Mouse (Mus musculus) brain, embryonic 14.5 days (tissue): Measurements from ENCODE around the gene Ctf1. TPM values are rescaled to one million over a fixed set of nuclear protein-coding genes. Genes with fewer than 3 reads are reported as not detected.

Source experiments
- DNase-seq: peaks from one replicate; pipeline ENCODE4 v3.0.0-alpha.2; 2011; ENCODE audit warnings: low read depth
- CTCF ChIP-seq: fragments of 200-500 bp; IDR thresholded peaks from 2 replicates; pipeline ENCODE4 v1.5.1; 2012; ENCODE audit warnings: inconsistent platforms, mild to moderate bottlenecking, moderate library complexity, borderline replicate concordance; ENCODE audit not compliant: insufficient read depth, insufficient read length; ENCODE audit errors: extremely low read depth
- POLR2A ChIP-seq: fragments of 200-500 bp; IDR thresholded peaks from 2 replicates; pipeline ENCODE4 v1.6.1; 2012; ENCODE audit warnings: mild to moderate bottlenecking, inconsistent platforms, borderline replicate concordance; ENCODE audit not compliant: poor library complexity, insufficient read depth, insufficient read length, severe bottlenecking; ENCODE audit errors: extremely low read depth
- polyA plus RNA-seq: library from polyadenylated mRNA; depleted of rRNA; stranded (reverse); fragments of >200 nt; gene quantifications from 2 replicates; pipeline ENCODE4 v1.2.3, GENCODE M21; 2012; rRNA removed

The Ctf1 gene
- polyA plus RNA-seq, 1 experiment = 8.0 TPM

- no peak for TF ChIP-seq CTCF
- TF ChIP-seq POLR2A = no peak
- no peak for DNase-seq
These were observed 35.2 kb downstream of the Ctf1 start for GRCm38 (mm10) chr7:127747559-127748234.

GRCm38 (mm10) chr7:127748235-127748560, 35.7 kb downstream of the Ctf1 start:
- TF ChIP-seq CTCF = no peak
- TF ChIP-seq POLR2A = no peak
- no peak for DNase-seq

GRCm38 (mm10) chr7:127750131-127751127, 37.9 kb downstream of the Ctf1 start:
- TF ChIP-seq POLR2A (no peak), CTCF (no peak)
- peak; percentile 76 for DNase-seq

DNA sequence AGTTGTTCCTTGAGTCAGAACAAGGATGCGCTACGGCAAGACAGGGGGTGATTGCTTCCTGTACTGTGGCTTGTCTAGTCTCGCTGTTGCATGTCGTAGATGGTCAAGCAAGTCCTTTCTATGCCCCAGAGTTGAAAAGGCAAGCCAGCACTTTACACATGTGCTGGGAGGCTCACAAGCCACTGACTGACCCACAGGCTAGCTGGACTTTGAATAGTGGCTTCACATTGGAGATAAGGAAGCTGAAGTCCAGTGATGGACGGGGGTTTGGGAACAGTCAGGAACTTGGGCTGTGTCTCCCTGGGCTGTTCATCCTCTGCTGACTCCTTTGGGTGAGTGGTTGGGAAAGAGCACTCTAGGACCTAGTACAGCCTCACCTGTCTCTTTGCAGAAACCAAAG, 39.1 kb downstream of the Ctf1 start:
- no peak for TF ChIP-seq POLR2A
- no peak for TF ChIP-seq CTCF

GRCm38 (mm10) chr7:127752069-127752468, 39.5 kb downstream of the Ctf1 start:
- no peak for DNase-seq
- TF ChIP-seq CTCF (no peak), POLR2A (no peak)

More for the DNA sequence above, 39.1 kb downstream of the Ctf1 start:
- no peak for DNase-seq

GRCm38 (mm10) chr7:127753158-127753557, 40.6 kb downstream of the Ctf1 start:
- DNase-seq = no peak
- TF ChIP-seq CTCF = no peak
- no peak for TF ChIP-seq POLR2A

- no peak for DNase-seq
- TF ChIP-seq CTCF = no peak
- TF ChIP-seq POLR2A = no peak
These were observed 41.2 kb downstream of the Ctf1 start for GRCm38 (mm10) chr7:127753741-127754140.

DNA sequence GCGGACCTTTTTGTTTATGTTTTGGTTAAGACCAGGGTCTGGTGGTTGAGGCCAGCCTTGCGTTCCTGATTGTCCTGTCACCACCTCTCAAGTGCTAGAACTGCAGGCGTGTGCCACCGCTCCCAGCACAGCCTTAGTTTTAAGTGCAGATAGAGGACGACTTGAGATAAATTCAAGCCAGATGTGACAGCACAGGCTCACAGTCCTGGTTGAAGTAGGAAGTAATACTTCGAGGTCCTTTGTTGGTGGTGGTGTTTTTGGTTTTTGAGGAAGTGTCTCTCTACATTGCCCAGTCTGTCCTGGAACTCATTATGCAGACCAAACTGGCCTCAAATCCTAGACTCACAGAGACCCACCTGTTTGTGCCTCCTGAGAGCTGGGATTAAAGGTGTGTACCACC, 47.2 kb downstream of the Ctf1 start:
- no peak for DNase-seq
- no peak for TF ChIP-seq POLR2A
- no peak for TF ChIP-seq CTCF

DNA sequence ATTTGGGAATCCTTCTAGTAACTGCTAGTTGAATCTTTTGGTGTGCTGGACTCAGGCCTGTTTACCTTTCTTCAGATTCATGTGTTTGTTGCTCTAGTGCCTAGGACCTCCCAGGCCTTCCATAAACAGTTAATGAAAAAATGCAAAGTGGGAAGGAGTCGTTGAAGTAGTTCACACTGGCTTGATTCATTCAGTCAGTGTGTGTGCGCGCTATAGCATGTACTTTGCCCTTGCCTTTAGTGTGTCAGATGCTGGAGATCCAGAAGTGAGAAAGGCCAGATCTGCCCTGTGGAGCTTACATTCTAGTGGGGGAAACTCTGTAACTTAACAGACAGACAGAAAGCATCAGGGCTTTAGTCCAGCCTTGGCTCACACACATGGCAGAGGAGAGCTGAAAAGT, 47.9 kb downstream of the Ctf1 start:
- TF ChIP-seq CTCF (no peak), POLR2A (no peak)
- no peak for DNase-seq

DNA sequence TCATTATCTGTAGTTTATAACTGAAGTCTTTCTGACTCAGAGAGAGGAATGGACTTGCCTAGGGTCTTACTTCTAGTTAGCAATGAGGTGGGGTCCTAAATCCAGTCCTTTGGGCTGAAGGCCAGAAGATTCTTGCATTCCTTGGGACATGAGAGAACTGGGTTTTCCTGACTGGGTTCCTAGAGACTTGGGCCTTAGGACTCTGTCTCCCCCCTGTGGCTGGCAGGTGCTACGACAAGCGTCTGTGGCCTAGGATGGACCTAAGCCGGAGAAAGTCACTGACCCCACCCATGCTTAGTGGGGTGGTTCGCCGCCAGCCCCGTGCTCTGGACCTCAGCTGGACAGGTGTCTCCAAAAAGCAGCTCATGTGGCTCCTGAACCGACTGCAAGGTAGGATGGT, 48.5 kb downstream of the Ctf1 start:
- TF ChIP-seq POLR2A (no peak), CTCF (peak; percentile 89)
- peak; percentile 73 for DNase-seq

DNA sequence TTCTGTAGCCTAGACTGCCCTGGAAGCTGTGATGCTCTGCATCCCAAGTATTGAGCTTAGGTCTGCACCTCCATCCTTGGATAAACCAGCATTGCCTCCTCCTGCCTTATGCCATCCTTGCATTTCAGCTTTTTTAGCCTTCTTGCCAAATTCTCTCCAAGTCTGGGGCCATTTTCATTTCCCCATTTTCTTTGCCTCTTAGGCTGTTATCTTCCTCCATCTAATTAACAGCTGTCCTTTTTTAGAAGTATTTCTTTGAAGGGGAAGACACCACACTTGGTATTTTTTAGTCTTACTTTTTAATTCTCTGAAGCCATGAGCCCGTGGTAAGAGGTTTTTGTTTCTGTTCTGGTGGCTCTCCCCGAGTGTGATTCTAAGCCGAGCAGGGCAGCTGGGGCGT, 51.1 kb downstream of the Ctf1 start:
- DNase-seq = no peak
- TF ChIP-seq POLR2A (no peak), CTCF (no peak)

- TF ChIP-seq CTCF (no peak), POLR2A (no peak)
- DNase-seq = no peak
These were observed 53.2 kb downstream of the Ctf1 start for GRCm38 (mm10) chr7:127765756-127766155.

DNA sequence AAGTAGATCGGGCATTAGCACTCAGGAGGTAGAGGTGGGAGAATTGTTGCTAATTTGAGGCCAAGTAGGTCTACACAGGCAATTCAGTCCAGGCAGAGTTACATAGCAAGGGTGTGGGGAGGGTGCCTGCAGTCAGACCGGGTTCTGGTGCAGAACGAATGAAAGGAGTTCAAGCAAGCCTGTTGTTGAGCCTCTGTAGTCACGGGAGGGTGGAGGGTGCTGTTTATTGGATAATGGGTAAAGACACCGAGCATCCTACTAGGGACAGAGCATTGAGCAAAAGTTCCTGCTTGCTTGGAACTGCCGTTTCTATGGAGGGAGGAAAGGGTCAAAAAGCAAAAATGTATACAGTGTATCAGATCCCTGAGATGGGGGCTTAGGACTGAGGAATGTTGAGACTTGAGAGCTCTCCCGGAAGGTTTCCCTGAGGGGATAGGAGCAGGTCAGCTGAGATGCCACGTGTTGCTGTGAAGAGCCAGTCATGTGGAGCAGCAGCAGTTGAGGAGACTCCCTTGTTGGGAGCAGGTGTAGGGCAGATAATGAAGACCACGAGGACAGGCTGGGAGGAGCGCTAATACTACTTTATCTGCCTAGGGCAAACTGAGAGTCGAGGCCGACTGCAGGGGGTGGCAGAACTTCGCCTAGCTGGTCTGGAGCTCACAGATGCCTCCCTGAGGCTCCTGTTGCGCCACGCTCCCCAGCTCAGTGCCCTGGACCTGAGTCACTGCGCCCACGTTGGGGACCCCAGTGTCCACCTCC, 54.5 kb downstream of the Ctf1 start:
- no peak for TF ChIP-seq CTCF
- TF ChIP-seq POLR2A = no peak
- no peak for DNase-seq

Other genes starting within 250 kb of the Ctf1 start
- 20.6 and 47.0 TPM in 2 replicates for gene Fbrs, start 233.5 kb upstream of the Ctf1 start, polyA plus RNA-seq
- gene Srcap, start 200.8 kb upstream of the Ctf1 start, polyA plus RNA-seq = 18.6 and 44.1 TPM in 2 replicates
- 15.5 and 19.2 TPM in 2 replicates for gene Gm42715, start 193.2 kb upstream of the Ctf1 start, polyA plus RNA-seq
- gene Tmem265, start 151.3 kb upstream of the Ctf1 start, polyA plus RNA-seq = 2.0 and 3.2 TPM in 2 replicates
- 108 and 126 TPM in 2 replicates for gene Phkg2, start 139.4 kb upstream of the Ctf1 start, polyA plus RNA-seq
- 11.9 and 16.0 TPM in 2 replicates for gene Ccdc189, start 124.1 kb upstream of the Ctf1 start, polyA plus RNA-seq
- gene Rnf40, start 124.0 kb upstream of the Ctf1 start, polyA plus RNA-seq = 50.4 and 56.0 TPM in 2 replicates
- 38.7 and 44.4 TPM in 2 replicates for gene Zfp629, start 96.9 kb upstream of the Ctf1 start, polyA plus RNA-seq
- gene Bcl7c, start 3.8 kb upstream of the Ctf1 start, polyA plus RNA-seq = 51.0 and 78.6 TPM in 2 replicates
- not detected in 2 replicates for gene Ctf2, start 19.4 kb downstream of the Ctf1 start, polyA plus RNA-seq
- gene Fbxl19, start 31.8 kb downstream of the Ctf1 start, polyA plus RNA-seq = 138 and 171 TPM in 2 replicates
- 9.3 and 11.2 TPM in 2 replicates for gene Orai3, start 57.1 kb downstream of the Ctf1 start, polyA plus RNA-seq
- 8.9 and 23.2 TPM in 2 replicates for gene Setd1a, start 63.9 kb downstream of the Ctf1 start, polyA plus RNA-seq
- not detected in 2 replicates for gene Gm49388, start 72.9 kb downstream of the Ctf1 start, polyA plus RNA-seq
- gene Hsd3b7, start 87.9 kb downstream of the Ctf1 start, polyA plus RNA-seq = 13.8 and 14.2 TPM in 2 replicates
- gene Stx4a, start 111.6 kb downstream of the Ctf1 start, polyA plus RNA-seq = 35.3 and 36.0 TPM in 2 replicates
- 79.9 and 128 TPM in 2 replicates for gene Stx1b, start 111.8 kb downstream of the Ctf1 start, polyA plus RNA-seq
- 22.3 and 28.1 TPM in 2 replicates for gene Zfp646, start 163.5 kb downstream of the Ctf1 start, polyA plus RNA-seq
- gene Zfp668, start 164.1 kb downstream of the Ctf1 start, polyA plus RNA-seq = 21.7 and 31.7 TPM in 2 replicates
- 2.2 and 3.5 TPM in 2 replicates for gene Prss53, start 178.2 kb downstream of the Ctf1 start, polyA plus RNA-seq
- not detected in 2 replicates for gene Gm21974, start 182.7 kb downstream of the Ctf1 start, polyA plus RNA-seq
- gene Vkorc1, start 182.9 kb downstream of the Ctf1 start, polyA plus RNA-seq = 68.2 and 78.7 TPM in 2 replicates
- gene Bckdk, start 191.3 kb downstream of the Ctf1 start, polyA plus RNA-seq = 59.5 and 79.8 TPM in 2 replicates
- 44.8 and 47.7 TPM in 2 replicates for gene Kat8, start 199.8 kb downstream of the Ctf1 start, polyA plus RNA-seq
- 0.51 and 0.97 TPM in 2 replicates for gene Prss8, start 217.4 kb downstream of the Ctf1 start, polyA plus RNA-seq
- 11.2 and 16.6 TPM in 2 replicates for gene Prss36, start 234.0 kb downstream of the Ctf1 start, polyA plus RNA-seq